Mouse (Mus musculus): Measurements from ENCODE around the gene Pxk. TPM values are rescaled to one million over a fixed set of nuclear protein-coding genes. Genes with fewer than 3 reads are reported as not detected.

Pxk gene
- polyA plus RNA-seq, 2 experiments: 35.4 to 36.4 TPM

DNA sequence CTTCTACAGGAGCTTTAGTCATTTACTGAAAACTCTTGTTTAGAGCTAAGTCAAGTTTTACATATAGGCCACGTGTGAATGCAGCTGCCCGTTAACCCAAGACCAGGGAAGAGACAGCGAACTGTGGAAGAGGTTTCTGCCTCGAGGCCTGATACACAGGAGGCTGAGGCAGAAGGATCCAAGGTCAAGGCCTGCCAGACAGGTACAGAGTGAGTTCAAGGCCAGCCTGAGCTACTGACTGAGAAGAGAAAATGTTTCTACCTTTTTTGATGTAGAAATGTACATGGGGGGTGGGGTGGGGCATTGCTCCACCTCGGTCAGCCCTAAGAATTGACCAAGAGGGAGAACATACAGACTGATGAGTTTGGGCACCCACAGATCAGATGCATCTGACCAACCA, 41.9 kb upstream of the Pxk start:
- Histone ChIP-seq H3K4me2 (replicated peaks; ENCODE audit: low read depth, low read length, severe bottlenecking) (no peak overlapping the region), H3K4me3 (replicated peaks; ENCODE audit: low read length) (no peak overlapping the region), H3K9me3 (ENCODE audit: control insufficient read depth, low read length) (no peaks in the 10 kb centered on the region), H3K4me1 (ENCODE audit: control insufficient read depth, insufficient read depth, low read length) (no peaks in the 10 kb centered on the region), H3K27me3 (ENCODE audit: control insufficient read depth, insufficient read depth, low read length) (no peaks in the 10 kb centered on the region), H3K36me3 (ENCODE audit: control insufficient read depth, insufficient read depth, low read length) (peaks cover 10% of the 10 kb centered on the region; the same call in 1 of the 2 replicates), H3K9ac (ENCODE audit: low read depth, low read length, severe bottlenecking) (no peak overlapping the region), H3K27ac (replicated peaks; ENCODE audit: low read depth, low read length) (no peak overlapping the region)
- ATAC-seq (ENCODE audit: low FRiP score, low read depth): no peak
- DNase-seq (ENCODE audit: low spot score): no peak
- WGBS: 89% methylated on average over 5 of the region's 5 CpGs
- no peak for TF ChIP-seq POLR2A (IDR thresholded peaks at IDR 0.05; ENCODE audit: borderline replicate concordance, extremely low read depth, insufficient read depth, insufficient read length)

DNA sequence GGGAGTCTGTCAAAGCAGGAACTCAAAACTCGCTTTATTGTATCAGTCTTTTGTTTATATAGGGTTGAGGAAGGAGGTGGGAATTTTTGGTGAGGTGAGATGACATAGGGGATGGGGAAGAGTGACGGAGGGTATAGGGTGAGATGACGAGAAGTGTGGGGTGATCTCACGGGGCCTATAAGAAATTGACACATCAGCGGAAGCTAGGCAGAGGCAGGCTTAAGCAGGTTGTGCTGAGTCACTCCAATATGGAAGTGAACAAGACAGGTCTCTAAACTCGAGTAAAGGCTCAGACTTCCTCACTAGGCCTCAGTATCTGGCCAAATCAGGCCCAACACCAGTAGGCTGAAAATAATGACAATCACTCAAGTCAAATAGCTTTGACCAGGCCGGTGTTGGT, 38.1 kb upstream of the Pxk start:
- DNase-seq (ENCODE audit: low spot score): no peak
- 95% methylated on average over 7 of the region's 7 CpGs for WGBS
- TF ChIP-seq POLR2A (IDR thresholded peaks at IDR 0.05; ENCODE audit: borderline replicate concordance, extremely low read depth, insufficient read depth, insufficient read length): no peak

DNA sequence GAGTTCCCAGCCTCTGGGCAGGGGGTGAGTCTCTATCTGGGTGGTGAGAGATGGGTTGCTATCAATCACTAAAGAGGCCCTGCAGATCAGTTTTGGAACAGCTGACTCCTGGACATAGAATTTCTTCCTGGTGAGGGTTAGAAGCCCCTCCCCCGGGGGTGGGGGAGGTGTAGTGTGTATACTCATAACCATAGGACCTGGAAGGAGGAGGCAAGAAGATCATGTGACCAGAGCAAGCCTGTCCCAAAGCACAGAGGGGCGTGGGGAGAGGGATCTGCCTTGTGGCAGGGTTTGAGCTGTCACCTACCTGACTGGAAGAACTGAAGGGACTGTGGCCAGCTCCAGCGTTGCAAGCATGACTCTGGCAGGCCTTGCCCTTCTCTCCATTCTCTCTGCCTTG, 35.9 kb upstream of the Pxk start:
- ATAC-seq (ENCODE audit: low FRiP score, low read depth): no peak
- H3K36me3 ChIP-seq (ENCODE audit: control insufficient read depth, insufficient read depth, low read length): no peaks in the 10 kb centered on the region

More for the DNA sequence above, 38.1 kb upstream of the Pxk start:
- no peaks in the 10 kb centered on the region for H3K36me3 ChIP-seq (ENCODE audit: control insufficient read depth, insufficient read depth, low read length)
- H3K9ac ChIP-seq (ENCODE audit: low read depth, low read length, severe bottlenecking): no peak overlapping the region
- H3K9me3 ChIP-seq (ENCODE audit: control insufficient read depth, low read length): no peaks in the 10 kb centered on the region
- no peak overlapping the region for H3K4me2 ChIP-seq (replicated peaks; ENCODE audit: low read depth, low read length, severe bottlenecking)
- no peak overlapping the region for H3K27ac ChIP-seq (replicated peaks; ENCODE audit: low read depth, low read length)
- H3K4me3 ChIP-seq (replicated peaks; ENCODE audit: low read length): no peak overlapping the region
- no peaks in the 10 kb centered on the region for H3K27me3 ChIP-seq (ENCODE audit: control insufficient read depth, insufficient read depth, low read length)
- ATAC-seq (ENCODE audit: low FRiP score, low read depth): no peak
- peaks cover 7% of the 10 kb centered on the region; the same call in 1 of the 2 replicates for H3K4me1 ChIP-seq (ENCODE audit: control insufficient read depth, insufficient read depth, low read length)

DNA sequence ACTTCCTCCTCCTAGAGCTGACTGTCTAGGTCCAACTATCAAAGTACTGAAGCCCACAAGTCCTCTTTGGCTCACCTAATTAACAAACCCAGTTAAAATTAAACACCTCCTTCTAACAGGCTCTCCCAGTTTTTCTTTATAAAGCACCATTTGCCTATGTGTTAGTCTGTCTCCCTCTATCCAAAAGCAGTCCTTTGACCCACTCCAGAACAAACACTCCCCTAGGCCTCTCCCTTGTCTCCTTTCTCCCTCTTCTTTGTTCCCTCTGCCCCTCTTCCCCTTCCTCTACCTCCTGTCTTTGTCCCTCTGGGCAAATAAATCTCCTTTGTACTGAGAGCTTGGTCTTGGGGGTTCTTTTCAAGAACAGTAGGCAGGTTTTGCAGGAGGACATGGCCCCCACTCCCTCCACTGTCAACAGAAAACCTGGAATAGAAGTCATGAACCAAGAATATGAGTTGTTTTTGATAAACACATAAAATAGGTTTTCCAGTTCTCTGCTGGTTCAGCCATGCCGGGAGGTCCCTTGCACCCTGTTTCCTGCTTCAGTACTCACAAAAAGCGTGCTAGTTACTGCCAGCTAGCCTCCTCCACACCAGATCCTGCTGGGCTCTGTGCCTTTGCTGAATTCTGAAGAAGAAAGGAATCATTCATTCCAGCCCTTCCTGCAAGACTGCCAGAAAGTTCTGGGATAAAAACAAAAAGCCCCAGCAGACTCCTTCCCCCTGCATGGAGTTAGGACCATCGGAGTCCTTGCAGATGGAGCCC, 35.3 kb upstream of the Pxk start:
- Histone ChIP-seq H3K9me3 (ENCODE audit: control insufficient read depth, low read length) (no peaks in the 10 kb centered on the region), H3K9ac (ENCODE audit: low read depth, low read length, severe bottlenecking) (no peak overlapping the region), H3K36me3 (ENCODE audit: control insufficient read depth, insufficient read depth, low read length) (no peaks in the 10 kb centered on the region), H3K4me2 (replicated peaks; ENCODE audit: low read depth, low read length, severe bottlenecking) (no peak overlapping the region), H3K27ac (replicated peaks; ENCODE audit: low read depth, low read length) (peak overlapping the region; percentile 44), H3K27me3 (ENCODE audit: control insufficient read depth, insufficient read depth, low read length) (no peaks in the 10 kb centered on the region), H3K4me3 (replicated peaks; ENCODE audit: low read length) (no peak overlapping the region), H3K4me1 (ENCODE audit: control insufficient read depth, insufficient read depth, low read length) (peaks cover 7% of the 10 kb centered on the region; the same call in 1 of the 2 replicates)
- DNase-seq (ENCODE audit: low spot score) (no peak), ATAC-seq (ENCODE audit: low FRiP score, low read depth) (0 out of 2 replicates have a peak, but pooled peaks have one; percentile 34)
- no peak for TF ChIP-seq POLR2A (IDR thresholded peaks at IDR 0.05; ENCODE audit: borderline replicate concordance, extremely low read depth, insufficient read depth, insufficient read length)
- WGBS: 52% methylated on average over 3 of the region's 3 CpGs

More for the DNA sequence above, 35.9 kb upstream of the Pxk start:
- Histone ChIP-seq H3K27me3 (ENCODE audit: control insufficient read depth, insufficient read depth, low read length) (no peaks in the 10 kb centered on the region), H3K9me3 (ENCODE audit: control insufficient read depth, low read length) (no peaks in the 10 kb centered on the region), H3K4me1 (ENCODE audit: control insufficient read depth, insufficient read depth, low read length) (peaks cover 7% of the 10 kb centered on the region; the same call in 1 of the 2 replicates), H3K4me2 (replicated peaks; ENCODE audit: low read depth, low read length, severe bottlenecking) (no peak overlapping the region), H3K4me3 (replicated peaks; ENCODE audit: low read length) (no peak overlapping the region), H3K9ac (ENCODE audit: low read depth, low read length, severe bottlenecking) (no peak overlapping the region), H3K27ac (replicated peaks; ENCODE audit: low read depth, low read length) (peak overlapping the region; percentile 44; the same call in 1 of the 2 replicates)
- no peak for TF ChIP-seq POLR2A (IDR thresholded peaks at IDR 0.05; ENCODE audit: borderline replicate concordance, extremely low read depth, insufficient read depth, insufficient read length)
- no peak for DNase-seq (ENCODE audit: low spot score)
- 25% methylated on average over 3 of the region's 3 CpGs for WGBS

- Histone ChIP-seq H3K27ac (replicated peaks; ENCODE audit: low read depth, low read length) (0 out of 2 replicates have a peak overlapping the region, but pooled peaks have one; percentile 5), H3K9ac (ENCODE audit: low read depth, low read length, severe bottlenecking) (no peak overlapping the region), H3K36me3 (ENCODE audit: control insufficient read depth, insufficient read depth, low read length) (no peaks in the 10 kb centered on the region), H3K4me3 (replicated peaks; ENCODE audit: low read length) (no peak overlapping the region), H3K9me3 (ENCODE audit: control insufficient read depth, low read length) (no peaks in the 10 kb centered on the region), H3K4me1 (ENCODE audit: control insufficient read depth, insufficient read depth, low read length) (peaks cover 7% of the 10 kb centered on the region; the same call in 1 of the 2 replicates), H3K27me3 (ENCODE audit: control insufficient read depth, insufficient read depth, low read length) (no peaks in the 10 kb centered on the region), H3K4me2 (replicated peaks; ENCODE audit: low read depth, low read length, severe bottlenecking) (no peak overlapping the region)
- no peak for DNase-seq (ENCODE audit: low spot score)
- no peak for ATAC-seq (ENCODE audit: low FRiP score, low read depth)
- 86% methylated on average over 8 of the region's 8 CpGs for WGBS
- no peak for TF ChIP-seq POLR2A (IDR thresholded peaks at IDR 0.05; ENCODE audit: borderline replicate concordance, extremely low read depth, insufficient read depth, insufficient read length)
Measured at GRCm38 (mm10) chr14:8063835-8064785, 33.9 kb upstream of the Pxk start.

Measured in limb, embryonic 14.5 days (tissue).